Mouse (Mus musculus) megakaryocyte, embryonic 14.5 days (primary cell): ENCODE results near the gene Junb. TPM values are rescaled to one million over a fixed set of nuclear protein-coding genes. Genes with fewer than 3 reads are reported as not detected.

ENCODE experiments used
- H3K27me3 ChIP-seq: replicated peaks from 2 replicates; pipeline ENCODE3; 2012; ENCODE audit warnings: inconsistent platforms
- H3K36me3 ChIP-seq: replicated peaks from 2 replicates; pipeline ENCODE3; 2012; ENCODE audit warnings: low read length, inconsistent platforms, mixed read lengths
- H3K4me1 ChIP-seq: 2 replicates; pipeline ENCODE4 v1.6.1; 2012; ENCODE audit warnings: inconsistent platforms
- H3K4me3 ChIP-seq: replicated peaks from 2 replicates; pipeline ENCODE3; 2012; ENCODE audit warnings: moderate library complexity, mild to moderate bottlenecking, inconsistent platforms
- H3K9me3 ChIP-seq: 2 replicates; pipeline ENCODE4 v1.6.1; 2012; ENCODE audit warnings: inconsistent platforms
- FLI1 ChIP-seq: IDR thresholded peaks from 2 replicates; pipeline ENCODE4 v1.6.1; 2012; ENCODE audit warnings: low read length, inconsistent platforms, mixed read lengths
- GATA1 ChIP-seq: IDR thresholded peaks from 3 replicates; pipeline ENCODE4 v1.6.1; 2012; ENCODE audit warnings: mixed read lengths, low read length, inconsistent platforms, borderline replicate concordance
- polyA plus RNA-seq: library from polyadenylated mRNA; stranded (reverse); fragments of >175 nt; gene quantifications from 2 replicates; pipeline ENCODE4 v1.2.3, GENCODE M21; 2012; ENCODE audit warnings: low replicate concordance; ENCODE audit not compliant: insufficient read depth

Gene Junb
- polyA plus RNA-seq, 1 experiment = 743 TPM

DNA sequence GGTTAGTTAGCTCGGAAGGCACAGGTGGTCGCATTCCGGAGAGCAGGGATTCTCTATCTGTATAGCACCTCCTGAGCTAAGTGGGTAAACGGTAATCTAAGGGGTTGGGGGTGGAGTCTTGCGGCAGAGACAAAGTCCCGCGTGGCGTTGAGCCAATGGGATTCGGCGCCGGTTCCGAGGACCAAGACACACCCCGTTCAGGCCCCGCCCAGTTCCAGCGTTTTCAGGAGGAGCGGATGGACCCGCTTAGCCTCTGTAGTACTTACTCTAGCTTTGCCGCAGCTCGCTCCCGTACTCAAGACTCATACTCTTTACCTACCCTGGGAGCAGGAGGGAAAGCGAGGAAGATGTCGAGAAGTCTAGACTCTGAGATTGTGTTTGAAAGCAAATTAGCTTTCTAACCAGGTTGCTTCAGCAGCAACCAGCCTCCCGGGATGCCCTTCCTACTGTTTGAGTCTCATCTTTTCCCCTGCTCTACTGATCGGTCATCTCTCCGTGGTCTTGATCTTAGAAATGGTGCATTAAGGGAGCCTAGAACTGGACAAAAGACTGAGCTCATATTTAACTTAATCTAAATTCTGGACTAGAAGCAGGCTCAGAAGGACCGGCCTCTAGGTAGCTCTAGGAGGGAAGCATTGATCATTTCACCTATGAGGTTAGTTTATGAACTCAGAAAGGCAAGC lies 33.9 kb downstream of the Junb start:
- Histone ChIP-seq H3K4me1 (peaks cover 30% of the 10 kb centered on the region), H3K9me3 (no peaks in the 10 kb centered on the region), H3K4me3 (peak overlapping the region; percentile 53), H3K36me3 (no peaks in the 10 kb centered on the region), H3K27me3 (peaks cover 69% of the 10 kb centered on the region)
- TF ChIP-seq GATA1 (no peak), FLI1 (no peak)

DNA sequence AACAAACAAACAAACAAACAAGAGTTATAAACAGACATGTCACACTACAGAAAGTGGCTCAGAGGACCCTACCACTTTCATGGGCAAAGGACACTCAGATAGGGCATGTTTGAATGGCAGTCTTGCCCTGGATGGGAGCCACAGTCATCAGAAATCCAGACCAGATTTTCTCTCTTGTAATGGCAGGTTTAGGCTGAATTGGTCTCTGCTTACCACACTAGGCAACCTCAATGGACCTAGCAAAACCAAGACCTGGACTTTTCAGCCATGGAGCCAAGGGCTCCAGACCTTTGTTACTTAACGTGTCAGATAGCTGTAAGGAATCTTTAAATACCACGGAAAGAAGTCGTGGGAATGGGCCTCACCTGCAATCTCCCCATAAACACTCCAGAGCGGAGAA lies 34.8 kb downstream of the Junb start:
- Histone ChIP-seq H3K4me1 (peaks cover 30% of the 10 kb centered on the region), H3K4me3 (no peak overlapping the region), H3K27me3 (peaks cover 68% of the 10 kb centered on the region), H3K36me3 (no peaks in the 10 kb centered on the region), H3K9me3 (no peaks in the 10 kb centered on the region)
- no peak for TF ChIP-seq GATA1

DNA sequence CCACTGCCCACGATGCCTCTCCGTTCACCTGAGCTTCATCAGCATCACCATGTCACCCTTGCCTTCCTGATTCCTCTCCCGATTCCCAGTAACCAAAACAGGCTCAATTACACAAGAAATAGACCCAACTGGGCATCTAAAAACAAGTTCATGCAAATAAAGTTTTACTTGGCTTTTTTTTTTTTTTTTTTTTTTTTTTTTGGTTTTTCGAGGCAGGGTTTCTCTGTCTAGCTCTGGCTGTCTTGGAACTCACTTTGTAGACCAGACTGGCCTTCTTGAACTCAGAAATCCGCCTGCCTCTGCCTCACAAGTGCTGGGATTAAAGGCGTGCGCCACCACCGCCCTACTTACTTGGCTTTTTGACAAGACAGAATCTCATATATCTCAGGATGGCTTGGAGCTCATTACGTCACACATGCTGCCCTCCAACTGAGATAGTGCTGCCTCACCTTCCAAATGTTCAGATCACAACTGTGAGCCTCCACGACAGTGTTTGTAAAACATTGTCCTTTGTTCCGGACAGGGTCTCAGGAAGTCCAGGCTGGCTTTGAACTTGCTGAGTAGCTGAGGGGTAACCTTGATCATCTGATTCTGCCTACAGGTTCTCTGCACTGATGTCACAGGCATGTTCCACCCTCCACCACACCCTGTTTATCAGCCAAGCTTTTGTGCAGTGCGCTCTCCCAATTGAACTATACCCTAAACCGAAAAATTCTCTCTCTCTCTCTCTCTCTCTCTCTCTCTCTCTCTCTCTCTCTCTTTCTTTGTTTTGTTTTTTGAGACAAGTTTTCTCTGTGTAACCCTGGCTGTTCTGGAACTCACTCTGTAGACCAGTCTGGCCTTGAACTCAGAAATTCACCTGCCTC lies 40.7 kb downstream of the Junb start:
- H3K27me3 ChIP-seq = peaks cover 73% of the 10 kb centered on the region
- no peaks in the 10 kb centered on the region for H3K36me3 ChIP-seq
- TF ChIP-seq FLI1 = no peak
- no peak for TF ChIP-seq GATA1
- H3K9me3 ChIP-seq = no peaks in the 10 kb centered on the region
- H3K4me3 ChIP-seq = peak overlapping the region; percentile 89
- peaks cover 39% of the 10 kb centered on the region for H3K4me1 ChIP-seq

DNA sequence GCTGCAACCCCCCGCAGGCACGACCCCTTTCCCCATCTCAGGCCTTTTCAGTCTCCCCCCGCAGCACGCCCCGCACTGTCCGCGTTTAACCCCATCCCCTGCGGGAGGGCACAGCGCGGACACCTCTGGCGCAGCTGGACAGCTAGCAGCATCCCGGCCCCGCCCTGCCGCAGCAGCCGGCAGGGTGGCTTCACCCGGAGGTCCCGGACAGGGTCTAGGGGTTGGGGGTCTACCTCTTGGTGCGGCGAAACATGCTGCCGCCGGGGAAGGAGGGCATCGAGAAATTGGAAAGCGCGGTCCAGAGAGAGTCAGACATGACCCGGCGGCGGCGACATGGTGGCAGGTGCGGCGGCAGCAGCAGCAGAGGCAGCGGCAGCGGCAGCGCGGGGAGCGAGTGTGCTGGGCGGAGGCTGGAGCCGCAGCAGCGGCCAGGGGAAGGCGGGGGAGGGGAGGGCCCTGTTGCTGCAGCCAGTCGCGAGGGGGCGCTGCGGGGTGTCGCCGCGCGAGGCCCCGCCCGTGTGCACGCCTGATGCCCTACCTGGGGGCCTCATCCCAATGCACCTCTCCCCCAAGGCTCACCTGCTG lies 41.5 kb downstream of the Junb start, which contains the start of gene Mast1:
TSS of gene Mast1 (minus strand) at position 398 of the 585 bp plus-strand sequence.
- TF ChIP-seq GATA1 (no peak), FLI1 (no peak)
- Histone ChIP-seq H3K36me3 (no peaks in the 10 kb centered on the region), H3K4me3 (peak within 1 kb of the TSS; percentile 89), H3K27me3 (peaks cover 79% of the 10 kb centered on the region), H3K4me1 (peaks cover 39% of the 10 kb centered on the region), H3K9me3 (no peaks in the 10 kb centered on the region)

DNA sequence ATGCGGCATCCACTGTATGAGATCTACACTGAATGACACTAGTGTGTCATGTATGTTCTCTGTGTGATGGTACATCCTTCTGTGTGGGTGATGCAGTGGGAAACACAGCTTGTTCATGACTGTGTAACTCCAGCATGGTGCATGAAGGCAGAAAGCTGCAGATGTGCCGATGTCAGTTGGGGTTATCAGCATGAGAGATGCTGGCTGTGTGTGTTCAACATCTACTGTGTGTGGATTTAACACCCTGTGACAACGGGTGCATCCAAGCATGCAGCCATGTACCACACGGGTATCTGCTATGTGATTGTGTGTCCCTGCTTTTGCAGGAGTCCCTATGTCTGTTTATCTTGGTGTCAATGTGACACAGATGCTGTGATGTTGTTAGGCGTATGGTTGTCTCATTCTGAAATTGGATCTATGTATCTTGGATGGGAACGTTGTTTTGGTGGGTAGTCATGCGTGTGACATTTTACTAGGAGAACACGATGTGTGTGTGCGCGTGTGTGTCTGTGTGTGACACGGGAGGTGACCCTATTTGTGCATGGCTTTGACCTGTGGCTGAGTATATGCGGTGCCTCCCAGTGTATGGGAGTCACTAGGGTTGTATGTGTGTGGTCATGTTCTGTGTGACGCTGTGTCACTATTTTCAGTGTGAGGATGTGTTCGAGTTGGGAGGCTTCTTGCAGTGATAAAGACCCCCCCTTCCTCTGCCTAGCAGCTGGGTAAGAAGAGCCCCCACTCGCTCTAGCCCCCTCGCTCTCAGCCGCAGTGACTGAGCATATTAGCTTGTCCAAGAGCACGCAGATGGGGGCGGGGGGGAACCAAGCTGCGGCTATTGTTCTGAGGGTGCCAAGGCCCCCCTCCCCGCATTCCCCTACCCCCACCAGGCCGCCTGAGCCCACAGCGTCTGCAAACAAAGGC lies 42.2 kb downstream of the Junb start:
- TF ChIP-seq GATA1 = no peak
- H3K36me3 ChIP-seq = no peaks in the 10 kb centered on the region
- H3K4me3 ChIP-seq = peak overlapping the region; percentile 89
- H3K27me3 ChIP-seq = peaks cover 78% of the 10 kb centered on the region
- peaks cover 39% of the 10 kb centered on the region for H3K4me1 ChIP-seq
- H3K9me3 ChIP-seq = no peaks in the 10 kb centered on the region

DNA sequence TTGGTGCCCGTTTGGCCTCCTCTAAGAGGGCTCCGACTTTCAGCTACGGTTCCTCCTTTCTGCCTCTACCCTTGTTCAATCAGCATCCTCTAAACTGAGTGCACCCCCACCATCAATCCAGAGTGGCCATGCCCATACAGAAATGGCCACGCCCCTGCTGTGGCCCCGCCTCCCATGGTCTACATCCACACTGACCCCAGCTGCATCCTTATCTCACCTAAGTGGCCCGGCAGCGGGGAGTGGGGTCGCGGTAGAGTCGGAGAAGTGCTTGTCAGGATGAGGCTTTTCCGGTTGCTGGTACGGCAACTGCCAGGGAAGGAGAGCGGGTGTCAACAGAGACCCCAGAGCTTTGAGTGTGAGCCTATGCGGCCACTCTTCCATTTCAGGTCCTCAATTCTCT lies 43.0 kb downstream of the Junb start:
- peaks cover 41% of the 10 kb centered on the region for H3K4me1 ChIP-seq
- H3K9me3 ChIP-seq = no peaks in the 10 kb centered on the region
- peaks cover 78% of the 10 kb centered on the region for H3K27me3 ChIP-seq
- no peaks in the 10 kb centered on the region for H3K36me3 ChIP-seq
- TF ChIP-seq GATA1 = no peak
- H3K4me3 ChIP-seq = peak overlapping the region; percentile 47

DNA sequence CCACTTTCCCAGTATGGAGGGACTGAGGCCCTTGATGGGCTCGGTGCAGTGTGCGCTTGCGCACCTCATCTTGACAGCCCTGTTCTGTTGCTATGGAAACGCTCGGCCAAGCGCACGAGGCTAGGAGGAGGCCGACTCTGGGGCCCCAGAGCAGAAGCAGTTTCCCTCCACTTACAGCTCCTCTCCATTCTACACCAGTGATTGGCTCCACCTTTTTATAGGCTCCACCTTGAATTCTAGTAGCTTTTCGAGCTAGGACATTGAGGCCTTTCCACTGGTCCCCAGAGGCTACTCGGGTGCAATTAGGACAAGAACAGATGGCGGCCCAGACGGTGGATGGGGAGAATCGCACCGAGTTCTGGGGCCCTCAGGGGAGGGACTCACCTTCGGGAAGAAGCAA lies 43.7 kb downstream of the Junb start:
- no peaks in the 10 kb centered on the region for H3K36me3 ChIP-seq
- H3K27me3 ChIP-seq = peaks cover 81% of the 10 kb centered on the region
- no peak overlapping the region for H3K4me3 ChIP-seq
- peaks cover 46% of the 10 kb centered on the region for H3K4me1 ChIP-seq
- H3K9me3 ChIP-seq = no peaks in the 10 kb centered on the region
- TF ChIP-seq GATA1 (no peak), FLI1 (no peak)

DNA sequence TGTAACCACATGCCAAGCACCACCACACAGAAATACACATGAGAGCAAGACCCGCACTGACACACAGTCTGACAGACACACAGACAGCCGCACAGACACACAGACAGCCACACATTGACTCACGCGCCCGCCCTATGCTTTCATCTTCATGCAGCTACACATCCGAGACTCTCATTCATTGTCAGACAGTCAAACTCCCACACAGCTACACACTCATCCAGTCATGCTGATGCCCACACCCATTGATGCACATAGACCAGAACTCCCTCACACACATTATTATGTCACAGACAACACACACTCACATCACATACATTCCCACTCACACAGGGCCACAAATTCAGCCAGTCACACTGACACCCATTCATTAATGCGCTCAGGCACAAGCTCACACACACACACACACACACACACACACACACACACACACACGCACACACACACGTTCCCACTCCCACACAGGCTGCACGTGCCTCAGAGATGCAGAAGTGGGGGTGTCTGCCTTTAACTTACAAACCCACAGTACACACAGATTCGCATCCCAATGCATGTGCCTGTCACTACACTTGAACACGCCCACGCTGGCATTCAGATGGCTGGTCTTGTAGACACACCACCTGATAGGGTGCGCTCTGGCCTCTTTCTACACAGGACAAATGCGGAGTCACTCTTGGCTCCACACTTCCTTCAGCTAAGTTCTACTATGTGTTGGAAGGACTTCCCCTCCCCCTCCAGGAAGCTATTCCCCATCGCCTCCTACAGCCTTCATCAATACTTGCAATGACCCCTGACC lies 44.6 kb downstream of the Junb start:
- TF ChIP-seq FLI1 (no peak), GATA1 (no peak)
- peak overlapping the region; percentile 34 for H3K4me3 ChIP-seq
- H3K36me3 ChIP-seq = no peaks in the 10 kb centered on the region
- peaks cover 88% of the 10 kb centered on the region for H3K27me3 ChIP-seq
- H3K9me3 ChIP-seq = no peaks in the 10 kb centered on the region
- peaks cover 51% of the 10 kb centered on the region for H3K4me1 ChIP-seq

DNA sequence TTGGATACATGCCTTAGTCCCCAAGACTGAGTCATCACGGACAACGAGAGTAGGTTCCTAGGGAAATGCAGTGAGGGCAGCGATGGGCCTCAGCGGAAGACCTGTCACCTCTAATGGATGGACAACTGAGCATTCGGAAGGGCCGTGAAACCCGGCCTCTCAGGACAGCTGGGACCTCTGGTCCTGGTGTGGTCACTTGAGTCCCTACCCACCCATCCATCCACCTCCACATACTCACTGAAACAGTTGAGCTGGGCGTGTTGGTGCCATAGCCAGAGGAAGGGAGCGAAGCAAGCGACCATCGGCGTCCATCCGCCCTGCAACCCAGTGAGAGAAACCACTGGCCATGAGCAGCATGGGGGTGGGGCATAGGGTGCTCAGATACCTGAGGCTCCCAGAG lies 47.9 kb downstream of the Junb start:
- TF ChIP-seq FLI1 = no peak
- TF ChIP-seq GATA1 = no peak
- Histone ChIP-seq H3K36me3 (no peaks in the 10 kb centered on the region), H3K4me3 (no peak overlapping the region), H3K4me1 (peaks cover 40% of the 10 kb centered on the region), H3K9me3 (no peaks in the 10 kb centered on the region), H3K27me3 (peaks cover 75% of the 10 kb centered on the region)
